Mouse (Mus musculus) intestine, embryonic 14.5 days (tissue): Measurements from ENCODE around the gene Fbxw28. TPM values are rescaled to one million over a fixed set of nuclear protein-coding genes. Genes with fewer than 3 reads are reported as not detected.
"Not testable (repeated sequence)": the region's sequence is repeated elsewhere in the genome, so short reads cannot be mapped to it uniquely, and the experiment has no call there.

ENCODE experiments used
- ATAC-seq: fragments of 200-750 bp; cut with Nextera tagmentation; replicated peaks from 2 replicates; pipeline ENCODE4 v1.8.0; 2017; ENCODE audit warnings: low read depth, moderate number of reproducible peaks, moderate TSS enrichment, moderate library complexity; ENCODE audit not compliant: low FRiP score, low TSS enrichment
- DNase-seq: peaks from one replicate; pipeline ENCODE4 v3.0.0-alpha.2; 2018; ENCODE audit warnings: low spot score
- H3K27ac ChIP-seq: fragments of 300-500 bp; sonication (generic); 2 replicates; pipeline ENCODE4 v1.5.1; 2014; ENCODE audit warnings: low read depth, mild to moderate bottlenecking, control low read depth
- H3K27me3 ChIP-seq: fragments of 300-500 bp; sonication (generic); replicated peaks from 2 replicates; pipeline ENCODE4 v1.6.1; 2014; ENCODE audit warnings: low read length, control low read depth; ENCODE audit not compliant: control insufficient read depth, insufficient read depth
- H3K36me3 ChIP-seq: fragments of 300-500 bp; sonication (generic); 2 replicates; pipeline ENCODE4 v1.6.1; 2014; ENCODE audit warnings: low read length, control low read depth; ENCODE audit not compliant: control insufficient read depth, insufficient read depth
- H3K4me1 ChIP-seq: fragments of 300-500 bp; sonication (generic); replicated peaks from 2 replicates; pipeline ENCODE4 v1.6.1; 2014; ENCODE audit warnings: low read length, control low read depth, mixed read lengths; ENCODE audit not compliant: control insufficient read depth, insufficient read depth
- H3K4me2 ChIP-seq: fragments of 300-500 bp; sonication (generic); 2 replicates; pipeline ENCODE4 v1.6.1; 2014; ENCODE audit warnings: low read length
- H3K4me3 ChIP-seq: fragments of 300-500 bp; sonication (generic); 2 replicates; pipeline ENCODE4 v1.5.1; 2014; ENCODE audit warnings: low read depth, low read length, control low read depth, mixed read lengths
- H3K9ac ChIP-seq: fragments of 300-500 bp; sonication (generic); 2 replicates; pipeline ENCODE4 v1.6.1; 2014; ENCODE audit warnings: mild to moderate bottlenecking, low read length
- H3K9me3 ChIP-seq: fragments of 300-500 bp; sonication (generic); 2 replicates; pipeline ENCODE4 v1.6.1; 2016; ENCODE audit warnings: low read length, control low read depth; ENCODE audit not compliant: control insufficient read depth
- WGBS: fragments of 180-500 bp; shearing (Covaris S2); extraction: QIAGEN DNeasy Blood & Tissue Kit; methylation state at CpG from one replicate; pipeline ENCODE4 v1.1.7; 2014; 5-methylcytosine and 5-hydroxymethylcytosine counted together
- polyA plus RNA-seq: library from polyadenylated mRNA; unstranded; fragments of >200 nt; fragmentation: Nextera tagmentation; extraction: Ambion mirVana; gene quantifications from 2 replicates; pipeline ENCODE4 v1.2.1, GENCODE M21; 2014

Gene Fbxw28
- polyA plus RNA-seq: not detected in 2 replicates

- not testable (repeated sequence) for H3K9ac ChIP-seq, H3K27me3 ChIP-seq, DNase-seq, H3K9me3 ChIP-seq, H3K4me3 ChIP-seq, H3K36me3 ChIP-seq, H3K4me1 ChIP-seq, ATAC-seq, H3K27ac ChIP-seq, H3K4me2 ChIP-seq
- WGBS: no CpG with 5 or more reads among the region's 1 CpGs
These were observed at the start of gene Fbxw28 for GRCm38 (mm10) chr9:109339559-109339958. Fbxw28 (minus strand) TSS chr9:109339659.

- WGBS: no CpG with 5 or more reads among the region's 1 CpGs
- H3K36me3 ChIP-seq, H3K4me1 ChIP-seq, H3K9me3 ChIP-seq, ATAC-seq, H3K27ac ChIP-seq, H3K27me3 ChIP-seq, DNase-seq, H3K4me3 ChIP-seq, H3K9ac ChIP-seq, H3K4me2 ChIP-seq: not testable (repeated sequence)
These were observed 51.9 kb downstream of the Fbxw28 start, which contains the start of gene Fbxw14 for GRCm38 (mm10) chr9:109287576-109287975. Fbxw14 (minus strand) TSS chr9:109287676.

Other genes starting within 250 kb of the Fbxw28 start
- gene Plxnb1, start 244.3 kb downstream of the Fbxw28 start, polyA plus RNA-seq: 10.8 and 11.7 TPM in 2 replicates
- gene Fbxw21, start 177.6 kb downstream of the Fbxw28 start, polyA plus RNA-seq: not detected in 2 replicates
- gene Fbxw13, start 143.7 kb downstream of the Fbxw28 start, polyA plus RNA-seq: not detected in 2 replicates
- not detected in 2 replicates for gene Fbxw20, start 104.9 kb downstream of the Fbxw28 start, polyA plus RNA-seq
- not detected in 2 replicates for gene Fbxw14, start 52.0 kb downstream of the Fbxw28 start, polyA plus RNA-seq
- gene Fbxw22, start 64.6 kb upstream of the Fbxw28 start, polyA plus RNA-seq: not detected in 2 replicates
- not detected in 2 replicates for gene Fbxw16, start 109.5 kb upstream of the Fbxw28 start, polyA plus RNA-seq
- gene Fbxw19, start 156.2 kb upstream of the Fbxw28 start, polyA plus RNA-seq: not detected in 2 replicates
- gene Fbxw15, start 228.6 kb upstream of the Fbxw28 start, polyA plus RNA-seq: not detected in 2 replicates